Mouse (Mus musculus) erythroblast, adult 5-6 weeks (primary cell): ENCODE data around the gene Vsig2. TPM values are rescaled to one million over a fixed set of nuclear protein-coding genes. Genes with fewer than 3 reads are reported as not detected.

Experiments used
- ATAC-seq: replicated peaks from 2 replicates; pipeline ENCODE4 v1.8.0; 2016; ENCODE audit warnings: moderate number of reproducible peaks, mild to moderate bottlenecking, moderate TSS enrichment, inconsistent platforms; ENCODE audit not compliant: poor library complexity, low FRiP score, severe bottlenecking
- total RNA-seq, 2 experiments: library from RNA; stranded (forward) in 1 of 2; stranded (reverse) in 1 of 2; fragments of 150-400 nt in 1 of 2; fragments of 200-764, 138-1000 nt in 1 of 2; gene quantifications; 2 replicates each; pipeline versions ENCODE4 v1.2.3 to v1.2.4; 2015 to 2017; ENCODE audit warnings: low replicate concordance in 2 of 2

Gene Vsig2
- not detected in 2 replicates for total RNA-seq (2015; ENCODE audit: low replicate concordance)
- not detected in 2 replicates for total RNA-seq (2017; ENCODE audit: low replicate concordance)

DNA sequence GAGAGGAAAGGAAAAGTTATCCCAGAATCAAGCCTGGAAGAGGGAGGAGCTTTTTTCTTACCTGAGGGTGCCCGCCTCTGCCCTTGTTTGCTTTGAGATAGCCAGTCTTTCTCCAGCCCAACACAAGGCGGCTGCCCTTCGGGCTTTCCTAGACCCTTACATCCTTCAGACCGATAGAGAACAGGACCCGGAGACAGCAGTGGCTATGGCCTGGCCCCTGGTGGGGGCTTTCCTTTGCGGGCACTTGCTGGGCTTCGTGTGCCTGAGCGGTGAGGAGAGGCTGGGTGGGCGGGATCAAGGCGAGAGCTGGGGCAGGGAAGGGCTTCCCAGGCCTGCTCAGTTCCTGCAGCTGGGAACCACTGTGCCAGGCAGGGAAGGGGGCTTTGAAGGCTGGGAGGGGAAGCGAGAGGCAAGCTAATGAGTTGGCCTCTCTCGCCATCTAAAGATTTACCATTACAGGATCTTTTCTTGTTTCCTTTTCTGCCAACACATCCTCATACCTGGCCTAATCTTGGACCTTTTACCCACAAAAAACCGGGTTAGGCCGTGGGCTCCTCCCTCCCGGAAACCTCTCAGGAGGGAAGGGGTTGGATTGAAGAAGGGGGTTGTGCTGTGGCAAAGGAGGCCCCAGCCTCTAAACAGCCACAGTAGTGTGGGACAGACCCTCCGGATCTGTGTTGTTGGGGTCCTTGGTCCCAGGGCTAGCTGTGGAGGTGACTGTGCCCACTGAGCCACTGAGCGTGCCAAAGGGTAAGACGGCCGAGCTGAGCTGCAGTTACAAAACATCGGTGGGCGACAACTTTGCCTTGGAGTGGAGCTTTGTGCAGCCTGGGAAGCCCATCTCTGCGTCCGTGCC lies at the start of gene Vsig2:
Gene Vsig2, plus strand, starts transcription at position 86 of the 856 bp plus-strand sequence.
- no peak for ATAC-seq

DNA sequence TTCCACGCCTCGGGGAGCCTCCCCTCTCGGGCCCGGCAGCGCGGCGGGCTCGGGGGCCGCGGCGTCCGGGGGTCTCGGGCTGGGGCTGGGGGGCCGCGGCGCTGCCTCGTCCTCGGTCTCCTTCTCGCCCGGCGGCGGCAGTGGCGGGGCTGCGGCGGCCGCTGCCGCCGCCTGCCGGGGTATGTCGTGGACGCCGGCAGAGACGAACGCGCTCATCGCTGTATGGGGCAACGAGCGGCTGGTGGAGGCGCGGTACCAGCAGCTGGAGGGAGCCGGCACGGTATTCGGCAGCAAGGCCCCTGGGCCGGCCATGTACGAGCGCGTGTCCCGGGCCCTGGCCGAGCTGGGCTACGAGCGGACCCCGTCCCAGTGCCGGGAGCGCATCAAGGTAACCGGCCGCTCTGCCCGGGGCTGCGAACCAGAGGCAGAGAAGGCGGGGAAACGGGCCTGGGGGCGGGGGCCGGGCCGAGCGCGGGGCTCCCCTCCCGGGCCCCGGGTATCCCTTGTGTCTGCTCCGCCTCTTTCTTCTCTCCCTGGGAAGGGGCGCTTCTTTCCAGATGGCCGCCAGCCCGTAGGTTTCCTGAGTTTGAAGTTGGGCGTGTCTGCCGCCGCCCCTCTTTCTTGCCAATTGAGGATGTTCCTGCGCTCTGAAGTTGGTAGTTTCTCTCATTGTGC lies 49.5 kb upstream of the Vsig2 start:
- peak; percentile 54 for ATAC-seq

DNA sequence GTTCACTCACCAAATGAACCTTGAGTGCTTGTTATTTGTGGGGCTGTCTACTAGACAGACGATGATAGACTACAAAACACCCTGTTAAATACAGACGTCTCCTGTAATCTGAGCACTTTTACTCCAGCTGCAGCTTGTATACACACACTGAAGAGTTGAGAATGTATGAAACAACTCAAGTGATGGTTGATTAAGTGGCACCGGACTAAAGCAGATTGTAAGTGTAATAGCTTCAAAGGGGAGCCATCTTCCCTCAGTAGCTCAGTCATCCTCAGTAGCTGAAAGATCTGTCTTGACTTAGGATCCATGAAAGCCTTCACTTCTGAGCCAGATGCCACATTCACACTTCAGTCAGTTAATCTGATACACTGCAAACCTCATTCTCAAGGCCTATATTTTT lies 43.3 kb upstream of the Vsig2 start:
- ATAC-seq: no peak

DNA sequence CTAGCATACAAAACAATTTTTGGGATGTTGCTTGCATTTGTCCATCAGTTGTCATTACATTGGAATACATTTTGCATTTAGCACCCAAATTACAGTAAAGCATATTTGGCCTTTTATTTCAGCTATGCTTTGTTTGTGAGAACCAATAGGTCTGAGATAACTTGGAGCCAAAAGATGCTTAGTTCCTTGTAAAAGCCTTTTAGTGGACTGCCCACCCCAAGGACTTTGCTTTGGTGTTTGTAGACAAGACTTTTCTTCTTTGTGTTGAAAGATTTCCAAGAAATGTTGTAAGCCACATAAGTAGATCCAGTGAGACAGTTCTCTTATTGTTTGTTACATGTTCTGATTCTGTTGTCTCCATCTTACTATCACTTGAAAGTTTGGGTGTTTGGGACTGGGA lies 42.7 kb upstream of the Vsig2 start:
- no peak for ATAC-seq

DNA sequence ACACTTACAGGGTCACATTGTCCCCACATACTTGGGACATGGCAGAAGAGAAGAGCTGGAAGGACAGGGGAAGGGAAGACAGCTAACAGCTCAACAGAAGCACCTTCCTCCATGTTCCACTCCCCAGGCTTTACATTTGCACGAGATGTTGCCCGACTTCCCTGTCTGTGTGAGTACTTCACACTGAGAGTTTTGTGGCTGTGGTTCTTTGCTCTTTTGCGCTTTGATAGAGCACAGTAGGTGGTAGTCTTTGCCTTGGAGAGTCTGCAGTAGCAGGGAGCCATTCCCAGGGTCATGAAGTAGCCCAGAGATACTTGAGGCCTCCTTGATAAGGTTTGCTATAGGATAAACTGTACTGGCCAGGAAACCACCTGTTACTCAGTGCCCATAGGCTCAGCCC lies 38.9 kb upstream of the Vsig2 start:
- ATAC-seq: no peak

DNA sequence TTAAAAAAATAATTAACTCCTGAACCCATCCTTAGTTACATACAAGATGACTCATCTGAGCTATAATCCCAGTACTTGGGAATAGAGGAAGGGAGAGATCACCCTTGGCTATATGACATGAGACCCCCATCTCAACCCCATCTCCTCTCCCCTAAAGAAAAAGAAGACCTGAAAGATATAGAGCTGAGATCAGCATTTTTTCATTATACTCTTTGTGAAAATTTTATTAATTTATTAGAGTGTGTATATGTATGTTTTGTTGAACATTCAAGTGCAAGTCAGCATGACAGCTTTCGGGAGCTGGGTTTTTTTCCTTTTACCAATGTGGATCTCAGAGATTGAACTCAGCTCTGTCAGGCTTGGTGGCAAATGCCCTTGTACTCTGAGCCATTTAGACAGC lies 37.9 kb upstream of the Vsig2 start:
- ATAC-seq: no peak

DNA sequence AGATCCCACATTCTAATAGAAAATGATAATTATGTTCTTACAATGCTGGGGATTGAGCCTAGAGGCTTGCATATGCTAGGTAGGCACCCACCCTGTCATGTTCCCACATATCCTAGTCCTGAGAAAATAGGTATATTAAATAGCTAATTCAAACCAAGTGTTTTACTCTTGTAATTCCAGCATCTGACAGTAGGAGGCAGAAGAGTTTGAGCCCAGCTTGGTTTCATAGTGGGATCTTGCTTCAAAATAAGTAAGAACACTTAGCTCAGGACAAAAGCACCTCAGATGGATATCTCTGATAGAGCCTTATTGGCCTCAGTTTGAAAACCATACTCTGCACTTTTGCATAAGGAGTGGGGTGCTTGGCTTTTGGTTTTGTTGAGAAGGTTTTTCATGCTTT lies 34.7 kb upstream of the Vsig2 start:
- ATAC-seq: no peak

DNA sequence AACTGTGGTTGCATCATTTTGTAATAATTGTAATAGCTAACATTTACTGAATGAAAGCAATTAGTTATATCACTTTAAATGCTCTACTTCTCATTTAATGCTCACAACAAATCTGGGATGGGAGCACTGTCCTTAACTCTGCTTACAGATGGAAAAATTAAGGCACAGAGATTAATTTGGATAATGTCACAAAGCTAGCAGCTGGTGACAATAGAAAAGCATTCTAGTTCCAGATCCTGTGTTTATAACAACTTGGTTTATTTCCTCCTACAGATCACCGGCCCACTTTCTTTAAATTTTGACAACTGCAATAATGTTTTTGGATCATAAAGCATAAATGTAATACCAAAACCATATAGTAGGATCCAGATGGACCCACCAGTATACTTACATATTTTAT lies 33.0 kb upstream of the Vsig2 start:
- no peak for ATAC-seq

DNA sequence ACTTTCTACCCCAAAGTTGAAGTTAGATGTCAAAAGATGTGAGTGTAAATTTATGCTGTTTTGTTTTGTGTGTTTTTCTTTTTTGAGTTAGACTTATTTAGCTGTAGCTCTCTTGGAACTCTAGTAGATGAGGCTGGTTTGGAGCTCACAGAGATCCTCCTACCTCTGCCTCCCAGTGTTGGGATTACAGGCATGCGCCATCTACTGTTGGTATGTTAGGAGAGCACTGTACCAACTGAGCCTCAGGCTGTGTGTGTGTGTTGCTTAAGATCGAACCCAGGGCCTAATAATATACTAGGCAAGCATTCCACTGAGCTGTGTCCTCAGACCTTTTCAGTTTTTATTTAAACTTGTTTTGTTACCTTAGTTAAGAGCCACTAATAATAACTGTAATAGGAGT lies 27.0 kb upstream of the Vsig2 start:
- no peak for ATAC-seq

DNA sequence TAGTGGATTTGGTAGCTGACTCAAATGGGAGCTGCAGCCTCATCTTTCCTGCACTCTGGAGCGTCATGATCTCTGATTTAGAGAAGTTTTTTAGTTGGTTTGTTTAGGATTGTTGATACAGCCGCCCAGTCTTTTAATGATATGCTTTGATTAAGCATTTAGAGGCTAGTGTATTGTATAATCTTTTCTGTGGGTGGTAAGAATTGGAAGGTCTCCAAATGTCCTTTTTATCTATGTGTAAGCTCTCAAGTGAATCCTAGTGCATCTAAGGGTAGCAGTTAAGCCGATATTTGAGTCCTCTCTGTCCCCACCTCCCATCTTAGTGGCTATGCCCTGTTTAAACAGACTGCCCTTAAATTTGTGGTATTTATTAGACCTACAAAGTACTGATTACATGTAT lies 24.6 kb upstream of the Vsig2 start:
- no peak for ATAC-seq

DNA sequence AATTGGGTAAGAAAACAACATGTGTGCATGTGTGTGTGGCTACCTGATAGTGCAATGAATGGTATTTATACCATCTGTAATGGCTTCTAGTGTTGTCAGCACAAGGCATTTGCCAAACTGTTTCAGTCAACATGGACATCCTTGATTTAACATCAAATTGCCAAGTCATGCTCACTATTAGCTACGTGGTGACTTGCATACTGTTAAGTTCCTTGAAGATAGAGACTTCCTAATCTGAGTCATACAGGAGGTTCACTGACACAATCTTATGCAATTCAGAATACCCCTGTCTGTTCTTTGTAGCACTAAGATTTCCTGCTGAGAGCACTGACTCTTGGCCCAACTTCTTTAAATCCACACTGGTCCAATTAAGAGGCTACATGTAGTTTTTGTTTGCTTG lies 21.6 kb upstream of the Vsig2 start:
- no peak for ATAC-seq

DNA sequence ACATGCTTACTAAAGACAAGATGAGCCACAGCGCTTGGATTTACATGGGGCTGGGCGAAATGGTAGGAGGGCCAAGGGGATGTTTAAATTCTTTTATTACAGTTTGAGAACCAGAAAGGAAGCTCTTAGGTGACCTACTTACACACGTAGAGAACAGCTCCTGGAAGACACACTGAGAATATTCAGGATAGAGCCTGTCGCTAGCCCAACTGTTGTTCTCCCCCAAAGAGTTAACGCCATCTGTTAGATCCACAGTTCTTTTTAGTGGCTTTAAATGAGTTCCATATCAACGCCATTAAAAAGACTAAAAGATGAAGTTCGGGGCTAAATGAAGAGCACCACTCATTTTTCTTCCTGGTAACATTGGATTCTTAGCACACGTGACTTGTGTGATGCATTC lies 20.1 kb upstream of the Vsig2 start:
- no peak for ATAC-seq

DNA sequence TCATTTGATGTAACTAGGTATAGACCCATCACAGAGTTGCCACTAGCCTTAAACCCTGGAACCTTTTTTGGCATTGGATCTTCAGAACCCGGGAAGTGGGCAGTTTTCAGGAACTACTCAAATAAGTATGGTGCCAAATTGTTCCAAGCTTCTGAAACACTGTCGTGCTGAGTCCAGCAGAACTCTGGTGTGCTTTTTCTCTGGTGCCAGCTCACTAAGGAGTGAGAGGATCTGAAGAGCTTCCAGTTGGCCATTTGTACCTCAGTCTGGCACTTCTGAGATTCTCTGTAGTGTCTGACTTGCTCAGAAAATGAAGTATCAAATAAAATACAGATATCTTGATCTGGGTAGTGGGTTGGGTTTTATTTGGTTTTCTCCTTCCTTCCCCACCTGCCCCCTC lies 19.1 kb upstream of the Vsig2 start:
- peak; percentile 39; the same call in 1 of the 2 replicates for ATAC-seq

DNA sequence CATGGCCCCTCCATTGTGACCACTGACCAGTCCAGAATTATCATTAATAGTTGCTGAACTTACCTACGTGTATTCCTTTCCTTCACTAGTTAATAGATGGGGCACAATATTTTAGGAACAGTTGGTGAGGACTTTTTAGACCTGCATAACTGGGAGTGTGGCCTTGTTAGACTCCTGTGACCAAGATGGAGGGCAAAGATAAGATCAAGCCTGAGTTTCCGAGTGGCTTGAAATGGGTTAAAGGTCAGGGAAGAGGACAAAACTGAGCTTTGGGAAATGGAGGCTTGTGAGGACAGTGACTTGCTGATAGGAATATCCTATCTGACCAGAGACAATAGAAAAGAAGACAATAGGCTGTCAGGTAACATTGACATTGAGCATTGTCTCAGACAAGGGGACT lies 13.6 kb upstream of the Vsig2 start:
- no peak for ATAC-seq

DNA sequence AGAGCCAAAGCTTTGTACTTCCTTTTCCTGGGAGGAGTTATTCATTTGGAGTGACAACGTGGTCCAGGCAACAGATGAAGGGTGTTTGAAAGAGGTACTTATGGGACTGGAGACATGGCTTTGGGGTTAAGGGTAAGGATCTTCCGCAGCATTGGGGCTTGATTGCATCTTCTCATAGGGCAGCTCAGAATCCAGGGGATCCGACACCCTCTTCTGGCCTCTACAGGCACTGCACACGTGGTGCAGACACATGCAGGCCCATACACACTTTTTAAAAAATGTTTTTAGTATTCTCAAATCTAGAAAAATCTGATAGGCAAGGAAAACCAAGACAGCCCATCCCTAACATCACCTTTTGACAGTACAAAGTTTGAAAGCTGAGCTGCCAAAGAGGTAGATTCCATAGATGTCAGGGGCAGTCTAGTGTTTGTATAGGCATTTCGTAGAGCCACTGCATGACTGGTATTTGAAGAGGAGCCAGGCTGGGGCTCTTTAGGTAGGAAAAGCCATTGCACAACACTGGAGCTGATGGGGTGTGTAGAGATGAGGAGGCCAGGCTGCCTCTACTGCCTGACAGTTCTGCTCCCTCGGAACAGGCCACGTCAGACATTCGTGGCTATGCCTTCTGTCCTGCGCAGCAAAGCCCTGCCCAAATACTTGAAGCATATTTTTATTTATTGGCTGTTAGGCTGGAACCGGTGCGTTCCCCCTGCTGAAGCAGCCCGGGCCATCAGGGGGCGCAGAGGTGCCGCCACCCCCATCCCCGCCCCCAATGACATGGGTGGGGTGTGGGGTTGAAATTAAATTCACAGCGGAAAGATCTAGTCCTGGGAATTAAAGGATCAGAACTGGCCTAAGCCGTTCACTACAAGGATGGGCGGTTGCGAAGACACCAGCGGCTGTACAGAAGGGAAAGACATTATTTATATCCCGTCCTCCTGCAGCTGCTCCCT lies 12.3 kb upstream of the Vsig2 start:
- no peak for ATAC-seq

DNA sequence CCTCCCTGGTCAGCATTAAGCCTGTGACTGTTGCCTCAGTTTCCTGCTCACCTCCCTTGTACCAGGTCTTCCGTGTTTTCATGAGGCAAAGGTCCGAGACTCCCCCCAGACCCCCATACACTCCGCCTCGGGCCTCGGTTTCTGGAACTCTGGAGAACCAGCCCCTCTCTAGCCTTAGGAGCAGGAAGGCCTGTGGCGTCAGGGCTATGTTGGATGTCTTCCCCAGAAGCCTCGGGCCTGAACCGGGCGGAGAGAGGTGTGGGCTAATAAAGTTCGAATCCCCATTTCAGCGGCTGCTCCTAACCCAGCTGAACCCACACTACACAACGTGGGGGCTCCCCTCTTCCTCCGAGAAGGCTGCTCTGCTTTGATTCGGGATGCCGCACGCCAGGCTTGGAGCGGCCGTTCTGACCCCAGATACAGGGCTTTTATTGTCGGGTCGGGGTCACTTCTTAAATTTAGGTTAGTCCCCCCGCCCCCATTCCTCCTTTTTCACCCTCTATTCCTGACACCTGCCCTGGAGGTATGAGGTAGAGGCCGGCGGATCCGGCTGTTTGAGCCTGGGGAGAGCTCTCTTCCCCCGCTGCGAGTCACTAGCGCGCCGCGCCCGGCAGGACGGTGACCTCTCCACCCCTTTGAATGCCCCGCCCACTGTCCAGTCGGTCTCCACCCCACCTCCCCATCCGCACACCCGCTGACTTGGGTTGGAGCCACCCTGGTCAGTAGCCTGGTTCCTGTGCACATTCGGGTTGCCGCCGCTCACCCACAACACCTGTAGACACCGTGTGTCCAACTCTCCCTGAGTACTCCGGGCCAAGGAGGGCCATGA lies 11.4 kb upstream of the Vsig2 start, which contains the start of gene Esam:
Gene Esam, plus strand, starts transcription at position 683 of the 829 bp plus-strand sequence.
- 0 out of 2 replicates have a peak, but pooled peaks have one; percentile 40 for ATAC-seq

DNA sequence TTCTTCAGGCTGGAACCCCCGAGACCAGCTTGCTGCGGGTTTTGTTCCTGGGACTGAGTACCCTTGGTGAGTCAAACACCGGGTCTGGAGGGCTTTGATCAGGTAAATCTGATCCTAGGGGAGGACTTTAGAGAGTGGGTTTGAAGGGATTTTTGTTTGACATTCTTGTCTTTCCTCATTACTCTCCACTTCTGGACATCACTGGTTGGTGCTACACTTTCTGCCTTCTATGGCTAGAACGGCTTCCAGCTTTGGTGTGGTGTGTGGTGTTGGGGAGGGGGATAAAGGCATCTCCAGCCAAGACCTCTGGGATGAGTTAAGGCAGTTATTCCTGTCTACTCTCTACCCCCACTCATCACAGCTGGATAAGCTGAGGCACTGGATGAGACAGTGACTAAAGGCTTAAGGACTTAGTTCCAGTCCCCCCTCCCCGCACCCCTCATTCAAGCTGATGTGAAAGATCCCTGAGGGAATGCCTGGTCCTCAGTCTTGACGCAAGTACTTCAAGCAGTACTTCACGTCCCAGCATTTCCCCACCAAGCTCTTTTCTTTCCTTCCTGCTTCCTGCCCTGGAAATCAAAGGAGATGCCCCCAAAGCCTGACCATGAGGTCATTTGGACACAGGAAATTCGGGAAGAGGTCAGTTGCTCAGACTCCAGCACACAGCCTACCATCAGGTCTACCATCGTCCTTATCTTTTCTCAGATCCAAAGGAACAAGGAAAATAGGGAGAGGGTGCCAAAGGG lies 10.7 kb upstream of the Vsig2 start:
- ATAC-seq: no peak

DNA sequence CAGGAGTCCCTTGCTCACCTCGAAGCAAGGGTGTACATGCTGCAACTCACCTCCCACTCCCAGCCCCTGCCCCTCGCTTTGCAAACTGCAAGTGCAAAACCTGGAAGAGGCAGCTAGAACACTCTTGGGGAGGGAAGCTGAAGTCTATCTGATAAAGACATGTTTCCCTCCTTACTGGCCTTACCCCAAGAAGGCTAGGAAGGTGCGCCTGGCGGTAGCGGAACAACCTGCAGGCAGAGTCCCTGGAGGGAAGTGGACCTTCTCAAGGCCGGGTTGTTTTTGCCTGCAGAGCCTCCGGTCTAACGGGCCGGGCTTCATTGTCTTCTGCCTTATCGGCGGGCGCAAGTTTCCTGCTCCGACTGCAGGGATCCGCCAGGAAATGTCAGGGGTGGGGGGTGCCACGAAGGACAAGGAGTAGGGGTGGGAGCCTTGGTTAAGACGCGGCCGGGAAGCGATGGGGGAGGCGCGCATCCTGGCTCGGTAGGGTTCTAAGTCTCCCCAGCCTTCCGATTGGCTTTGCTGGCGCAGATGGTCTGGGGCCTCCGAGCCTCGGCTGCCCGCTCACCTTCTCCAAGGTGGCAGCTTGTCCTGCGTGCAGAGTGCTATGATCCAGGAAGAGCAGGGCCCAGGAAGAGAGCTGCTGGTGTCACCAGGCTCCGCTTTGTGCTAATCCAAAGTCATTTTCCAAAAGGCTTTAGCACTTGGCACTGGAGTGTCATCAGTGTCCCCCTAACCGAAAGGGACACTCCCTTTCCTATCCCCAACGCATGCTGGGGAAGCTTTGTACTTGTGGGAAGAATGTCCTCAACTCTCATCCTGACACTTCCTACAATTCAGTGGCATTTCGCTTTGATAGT lies 8.8 kb upstream of the Vsig2 start:
- no peak for ATAC-seq
